Mouse (Mus musculus) ES-Bruce4 (cell line): Measurements from ENCODE around the gene Nlrp3.

ENCODE experiments used
- CTCF ChIP-seq: IDR thresholded peaks from one replicate; pipeline ENCODE4 v1.8.1; 2011; ENCODE audit warnings: low read depth, low read length
- POLR2A ChIP-seq: IDR thresholded peaks from one replicate; pipeline ENCODE4 v1.8.1; 2011; ENCODE audit warnings: low read length; ENCODE audit not compliant: insufficient read depth

DNA sequence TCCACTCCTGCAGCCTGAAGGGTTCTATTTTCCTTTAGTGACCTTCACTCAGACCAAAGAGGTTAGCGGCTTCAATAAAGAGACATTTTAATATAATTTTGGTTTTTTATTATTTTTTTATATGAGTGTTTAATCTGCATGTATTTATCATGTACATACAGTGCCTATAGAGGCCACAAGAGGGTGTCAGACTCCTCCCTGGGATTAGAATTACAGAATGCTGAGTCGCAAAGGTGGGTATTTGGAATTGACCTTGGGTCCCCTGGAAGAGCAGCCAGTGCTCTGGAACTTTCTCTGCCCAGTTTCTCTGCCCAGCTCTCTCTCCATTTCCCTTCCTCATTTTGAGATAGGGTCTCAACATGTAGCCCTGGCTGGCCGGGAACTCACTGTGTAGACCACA is 27.8 kb upstream of the Nlrp3 start:
- TF ChIP-seq CTCF (no peak), POLR2A (no peak)
